Mouse (Mus musculus) thymus, postnatal 4 days (tissue): ENCODE results near the gene Lrp1.
"Not testable (repeated sequence)": the region's sequence is repeated elsewhere in the genome, so short reads cannot be mapped to it uniquely, and the experiment has no call there.

Experiments used
- DNase-seq: peaks from one replicate; pipeline ENCODE4 v3.0.0; 2021

The Lrp1 gene

GRCm38 (mm10) chr10:127620406-127621190 lies at the start of gene Lrp1:
Lrp1 (minus strand) TSS chr10:127621148.
- peak; percentile 55 for DNase-seq

- DNase-seq, result no peak
Measured at GRCm38 (mm10) chr10:127670185-127670584, 49.2 kb upstream of the Lrp1 start.

GRCm38 (mm10) chr10:127669170-127669569 lies 48.2 kb upstream of the Lrp1 start:
- peak; percentile 49 for DNase-seq

- peak; percentile 86 for DNase-seq
Measured at GRCm38 (mm10) chr10:127668093-127669050, 47.4 kb upstream of the Lrp1 start, which contains the start of gene Nab2. Nab2 (minus strand) TSS chr10:127668568.

GRCm38 (mm10) chr10:127667269-127668092 lies 46.5 kb upstream of the Lrp1 start:
- DNase-seq, result peak; percentile 69

- DNase-seq, result peak; percentile 78
Measured at GRCm38 (mm10) chr10:127666501-127667268, 45.7 kb upstream of the Lrp1 start, which contains the start of gene Nemp1. Nemp1 (plus strand) TSS chr10:127666901.

GRCm38 (mm10) chr10:127665366-127666181 lies 44.6 kb upstream of the Lrp1 start:
- DNase-seq, result peak; percentile 46

GRCm38 (mm10) chr10:127664891-127665290 lies 43.9 kb upstream of the Lrp1 start:
- DNase-seq, result no peak

GRCm38 (mm10) chr10:127664166-127664565 lies 43.2 kb upstream of the Lrp1 start:
- no peak for DNase-seq

GRCm38 (mm10) chr10:127663590-127663989 lies 42.6 kb upstream of the Lrp1 start:
- no peak for DNase-seq

- DNase-seq, result peak; percentile 77
Measured at GRCm38 (mm10) chr10:127662666-127663253, 41.8 kb upstream of the Lrp1 start.

GRCm38 (mm10) chr10:127661915-127662663 lies 41.1 kb upstream of the Lrp1 start:
- DNase-seq, result peak; percentile 77

GRCm38 (mm10) chr10:127661291-127661914 lies 40.5 kb upstream of the Lrp1 start:
- DNase-seq, result peak; percentile 33

- no peak for DNase-seq
Measured at GRCm38 (mm10) chr10:127659551-127659950, 38.6 kb upstream of the Lrp1 start.

GRCm38 (mm10) chr10:127658076-127658475 lies 37.1 kb upstream of the Lrp1 start:
- DNase-seq, result no peak

- DNase-seq, result not testable (repeated sequence)
Measured at GRCm38 (mm10) chr10:127657617-127658016, 36.7 kb upstream of the Lrp1 start.

- DNase-seq, result no peak
Measured at GRCm38 (mm10) chr10:127654970-127655579, 34.1 kb upstream of the Lrp1 start.

- DNase-seq, result no peak
Measured at GRCm38 (mm10) chr10:127652906-127653638, 32.1 kb upstream of the Lrp1 start.
